Mouse (Mus musculus): ENCODE measurements around the gene Haus3. TPM values are rescaled to one million over a fixed set of nuclear protein-coding genes. Genes with fewer than 3 reads are reported as not detected.

The Haus3 gene
- polyA plus RNA-seq, 1 experiment: 0.09 TPM

DNA sequence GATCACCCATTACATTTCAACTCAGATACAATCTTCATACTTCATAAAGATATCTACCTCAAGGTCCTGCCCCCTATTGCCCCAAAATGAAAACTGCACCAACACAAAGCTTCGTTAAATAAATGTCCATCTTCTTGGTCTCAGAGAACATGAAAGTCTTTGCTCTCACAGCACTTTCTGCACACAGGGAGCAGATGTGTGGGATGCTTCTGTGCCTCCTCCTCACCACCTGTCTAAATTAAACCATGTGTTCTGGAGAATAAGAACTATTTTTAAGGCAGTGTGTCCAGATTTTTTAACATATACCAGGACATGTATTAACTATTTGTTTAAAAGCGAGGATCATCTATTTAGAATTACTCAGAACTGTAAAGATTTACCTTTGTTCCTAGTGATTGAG lies 36.6 kb downstream of the Haus3 start:
- Histone ChIP-seq H3K4me1 (ENCODE audit: control insufficient read depth, insufficient read depth, insufficient read length, low read length) (no peaks in the 10 kb centered on the region), H3K27ac (ENCODE audit: insufficient read depth, low read depth, low read length) (no peak overlapping the region), H3K4me3 (ENCODE audit: low read depth, low read length) (no peak overlapping the region), H3K36me3 (ENCODE audit: control insufficient read depth, insufficient read depth, low read length) (no peaks in the 10 kb centered on the region), H3K27me3 (ENCODE audit: control insufficient read depth, insufficient read depth, low read length) (no peaks in the 10 kb centered on the region; the same call in 1 of the 2 replicates)
- WGBS: 76% methylated on average over 2 of the region's 2 CpGs
- no peak for TF ChIP-seq POLR2A (IDR thresholded peaks at IDR 0.05; ENCODE audit: low read depth, low read length)
- TF ChIP-seq CTCF (IDR thresholded peaks at IDR 0.05; ENCODE audit: extremely low read depth, insufficient read length, insufficient replicate concordance, low read depth, low read length): no peak

DNA sequence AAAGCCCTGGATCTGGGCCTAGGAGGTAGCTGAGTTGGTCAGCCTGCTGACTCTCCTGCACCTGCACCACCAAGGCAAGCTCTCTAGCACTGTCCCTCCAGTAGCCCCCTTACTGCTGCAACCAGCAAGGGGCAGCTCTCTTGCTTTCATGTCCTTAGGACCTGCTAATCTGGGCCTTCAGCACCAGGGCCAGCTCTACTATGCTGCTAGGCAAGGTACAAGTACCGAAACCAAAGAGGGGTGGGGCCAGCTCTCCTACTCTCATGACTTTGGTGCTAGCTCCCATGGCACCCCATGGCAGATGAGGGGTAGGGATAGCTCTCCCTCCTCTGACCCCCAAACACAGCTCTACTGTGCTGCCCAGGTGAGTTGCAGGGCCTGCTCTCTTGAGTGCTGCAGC lies 45.2 kb downstream of the Haus3 start:
- Histone ChIP-seq H3K27ac (ENCODE audit: insufficient read depth, low read depth, low read length) (no peak overlapping the region), H3K4me3 (ENCODE audit: low read depth, low read length) (no peak overlapping the region), H3K27me3 (ENCODE audit: control insufficient read depth, insufficient read depth, low read length) (no peaks in the 10 kb centered on the region), H3K4me1 (ENCODE audit: control insufficient read depth, insufficient read depth, insufficient read length, low read length) (no peaks in the 10 kb centered on the region), H3K36me3 (ENCODE audit: control insufficient read depth, insufficient read depth, low read length) (no peaks in the 10 kb centered on the region)
- TF ChIP-seq POLR2A (IDR thresholded peaks at IDR 0.05; ENCODE audit: low read depth, low read length): no peak
- no peak for TF ChIP-seq CTCF (IDR thresholded peaks at IDR 0.05; ENCODE audit: extremely low read depth, insufficient read length, insufficient replicate concordance, low read depth, low read length)
- WGBS: 17% methylated on average over 1 of the region's 1 CpGs

DNA sequence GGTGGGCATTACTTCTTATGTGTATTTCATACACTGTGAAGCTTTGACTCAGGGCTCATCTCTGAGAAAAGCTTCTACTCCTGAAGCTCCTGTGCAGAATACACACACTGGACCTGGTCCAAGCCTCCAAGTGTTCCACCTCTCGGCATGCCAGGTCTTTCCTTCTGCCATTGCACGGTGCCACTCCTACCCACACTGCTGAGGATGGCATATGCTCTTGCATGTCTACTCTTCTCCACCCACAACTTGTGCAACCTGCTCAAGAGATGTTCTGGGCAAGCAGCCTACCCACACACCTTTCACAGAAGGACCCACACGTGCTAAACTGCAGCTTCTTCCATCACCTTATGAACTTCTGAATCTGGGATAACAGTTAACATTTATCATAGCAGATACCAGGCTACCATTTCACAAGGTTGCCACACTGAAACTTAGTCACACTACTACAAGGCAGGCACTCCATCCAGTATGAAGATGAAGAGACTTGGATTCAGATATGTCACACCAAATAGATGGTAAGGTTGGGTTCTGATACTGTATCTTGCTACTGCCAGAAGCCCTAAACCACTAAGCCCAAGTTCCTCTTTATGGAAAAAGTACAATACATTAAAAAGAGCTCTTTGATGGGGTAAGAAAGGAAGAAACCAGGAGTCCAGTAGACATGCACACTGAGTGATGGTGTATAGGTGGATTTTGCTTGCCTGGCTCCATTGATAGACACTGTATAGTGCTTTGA lies 50.0 kb downstream of the Haus3 start:
- Histone ChIP-seq H3K27me3 (ENCODE audit: control insufficient read depth, insufficient read depth, low read length) (peaks cover 2% of the 10 kb centered on the region; the same call in 1 of the 2 replicates), H3K36me3 (ENCODE audit: control insufficient read depth, insufficient read depth, low read length) (no peaks in the 10 kb centered on the region), H3K27ac (ENCODE audit: insufficient read depth, low read depth, low read length) (no peak overlapping the region), H3K4me1 (ENCODE audit: control insufficient read depth, insufficient read depth, insufficient read length, low read length) (no peaks in the 10 kb centered on the region), H3K4me3 (ENCODE audit: low read depth, low read length) (no peak overlapping the region)
- TF ChIP-seq POLR2A (IDR thresholded peaks at IDR 0.05; ENCODE audit: low read depth, low read length) (no peak), CTCF (IDR thresholded peaks at IDR 0.05; ENCODE audit: extremely low read depth, insufficient read length, insufficient replicate concordance, low read depth, low read length) (no peak)
- 74% methylated on average over 3 of the region's 3 CpGs for WGBS

DNA sequence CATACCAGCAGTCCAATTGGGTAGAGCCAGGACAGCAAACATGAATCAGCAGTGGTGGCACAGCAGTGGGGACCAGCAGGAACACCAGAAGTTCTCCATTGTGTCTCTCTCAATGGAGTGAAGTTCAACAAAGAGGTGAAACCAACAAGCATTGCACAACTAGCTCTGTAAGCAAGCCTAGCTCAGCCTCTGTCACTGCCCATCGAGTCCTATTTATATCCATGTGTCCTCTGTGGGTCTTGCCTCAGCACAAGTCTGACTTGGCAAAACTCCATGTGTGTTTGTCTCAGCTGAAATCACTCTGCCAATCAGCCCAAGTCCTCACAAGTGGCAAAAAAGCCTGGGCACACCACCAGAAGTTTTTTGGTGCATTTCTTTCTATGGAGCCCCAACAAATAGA lies 63.6 kb downstream of the Haus3 start:
- TF ChIP-seq CTCF (IDR thresholded peaks at IDR 0.05; ENCODE audit: extremely low read depth, insufficient read length, insufficient replicate concordance, low read depth, low read length) (no peak), POLR2A (IDR thresholded peaks at IDR 0.05; ENCODE audit: low read depth, low read length) (no peak)

More for the DNA sequence above, 63.6 kb downstream of the Haus3 start:
- WGBS: 47% methylated on average over 1 of the region's 1 CpGs
- Histone ChIP-seq H3K27me3 (ENCODE audit: control insufficient read depth, insufficient read depth, low read length) (no peaks in the 10 kb centered on the region), H3K4me3 (ENCODE audit: low read depth, low read length) (no peak overlapping the region), H3K27ac (ENCODE audit: insufficient read depth, low read depth, low read length) (no peak overlapping the region), H3K36me3 (ENCODE audit: control insufficient read depth, insufficient read depth, low read length) (no peaks in the 10 kb centered on the region), H3K4me1 (ENCODE audit: control insufficient read depth, insufficient read depth, insufficient read length, low read length) (no peaks in the 10 kb centered on the region)

Other genes with a start within 250 kb of the Haus3 start
- 16.6 and 30.8 TPM in 2 replicates for gene Nelfa, start 233.1 kb downstream of the Haus3 start, polyA plus RNA-seq (2012; rRNA removed)
- gene Gm1673, start 186.1 kb downstream of the Haus3 start, polyA plus RNA-seq (2012; rRNA removed): 6.9 and 9.8 TPM in 2 replicates
- gene Nat8l, start 173.5 kb downstream of the Haus3 start, polyA plus RNA-seq (2012; rRNA removed): 0.32 and 0.34 TPM in 2 replicates
- gene Poln, start 79 bp downstream of the Haus3 start, polyA plus RNA-seq (2012; rRNA removed): not detected in 2 replicates
- gene Mxd4, start 18.2 kb upstream of the Haus3 start, polyA plus RNA-seq (2012; rRNA removed): 82.5 and 154 TPM in 2 replicates
- 1.5 and 1.7 TPM in 2 replicates for gene Zfyve28, start 118.9 kb upstream of the Haus3 start, polyA plus RNA-seq (2012; rRNA removed)
- 0.04 TPM in 1 of 2 replicates, not detected in the other for gene Cfap99, start 119.1 kb upstream of the Haus3 start, polyA plus RNA-seq (2012; rRNA removed)
- 19.9 and 31.8 TPM in 2 replicates for gene Rnf4, start 166.8 kb upstream of the Haus3 start, polyA plus RNA-seq (2012; rRNA removed)
- gene Fam193a, start 200.4 kb upstream of the Haus3 start, polyA plus RNA-seq (2012; rRNA removed): 9.4 and 30.9 TPM in 2 replicates

All from small intestine, adult 2 months (tissue).